Mouse (Mus musculus): Measurements from ENCODE around the gene Dlg2. TPM values are rescaled to one million over a fixed set of nuclear protein-coding genes. Genes with fewer than 3 reads are reported as not detected.

Gene Dlg2
- polyA plus RNA-seq, 1 experiment from 2014 or later: 3.8 TPM

- no peak for DNase-seq (ENCODE audit: low spot score)
- H3K4me1 ChIP-seq: no peaks in the 10 kb centered on the region
- no peak overlapping the region for H3K4me3 ChIP-seq
- H3K36me3 ChIP-seq: no peaks in the 10 kb centered on the region
- no peaks in the 10 kb centered on the region for H3K27me3 ChIP-seq (ENCODE audit: insufficient read depth, poor library complexity, severe bottlenecking)
- H3K27ac ChIP-seq: no peak overlapping the region
- H3K9me3 ChIP-seq: no peaks in the 10 kb centered on the region
Measured at GRCm38 (mm10) chr7:92320181-92320580, 1843.7 kb downstream of the Dlg2 start.

GRCm38 (mm10) chr7:92321786-92322185, 1845.3 kb downstream of the Dlg2 start:
- no peaks in the 10 kb centered on the region for H3K27me3 ChIP-seq (ENCODE audit: insufficient read depth, poor library complexity, severe bottlenecking)
- H3K9me3 ChIP-seq: no peaks in the 10 kb centered on the region
- no peaks in the 10 kb centered on the region for H3K4me1 ChIP-seq
- no peak overlapping the region for H3K4me3 ChIP-seq
- H3K27ac ChIP-seq: no peak overlapping the region
- no peaks in the 10 kb centered on the region for H3K36me3 ChIP-seq
- WGBS: 73% methylated on average over 2 of the region's 2 CpGs
- no peak for DNase-seq (ENCODE audit: low spot score)

- H3K4me3 ChIP-seq: no peak overlapping the region
- no peaks in the 10 kb centered on the region for H3K36me3 ChIP-seq
- WGBS: 80% methylated on average over 13 of the region's 13 CpGs
- H3K27ac ChIP-seq: no peak overlapping the region
- no peak for DNase-seq (ENCODE audit: low spot score)
- no peaks in the 10 kb centered on the region for H3K27me3 ChIP-seq (ENCODE audit: insufficient read depth, poor library complexity, severe bottlenecking)
- H3K9me3 ChIP-seq: no peaks in the 10 kb centered on the region
- H3K4me1 ChIP-seq: no peaks in the 10 kb centered on the region
Measured at GRCm38 (mm10) chr7:92322342-92323069, 1846.0 kb downstream of the Dlg2 start.

GRCm38 (mm10) chr7:92323710-92324109, 1847.2 kb downstream of the Dlg2 start:
- Histone ChIP-seq H3K36me3 (no peaks in the 10 kb centered on the region), H3K27ac (no peak overlapping the region), H3K4me3 (no peak overlapping the region), H3K27me3 (ENCODE audit: insufficient read depth, poor library complexity, severe bottlenecking) (no peaks in the 10 kb centered on the region), H3K4me1 (no peaks in the 10 kb centered on the region), H3K9me3 (no peaks in the 10 kb centered on the region)
- DNase-seq (ENCODE audit: low spot score): no peak
- 35% methylated on average over 4 of the region's 4 CpGs for WGBS

- WGBS: 58% methylated on average over 2 of the region's 2 CpGs
- Histone ChIP-seq H3K4me1 (no peaks in the 10 kb centered on the region), H3K9me3 (no peaks in the 10 kb centered on the region), H3K36me3 (no peaks in the 10 kb centered on the region), H3K27ac (no peak overlapping the region), H3K4me3 (no peak overlapping the region), H3K27me3 (ENCODE audit: insufficient read depth, poor library complexity, severe bottlenecking) (no peaks in the 10 kb centered on the region)
- no peak for DNase-seq (ENCODE audit: low spot score)
Measured at GRCm38 (mm10) chr7:92327343-92327896, 1850.9 kb downstream of the Dlg2 start.

GRCm38 (mm10) chr7:92333220-92333898, 1856.9 kb downstream of the Dlg2 start:
- Histone ChIP-seq H3K27ac (no peak overlapping the region), H3K36me3 (no peaks in the 10 kb centered on the region), H3K4me1 (no peaks in the 10 kb centered on the region), H3K27me3 (ENCODE audit: insufficient read depth, poor library complexity, severe bottlenecking) (no peaks in the 10 kb centered on the region), H3K4me3 (no peak overlapping the region), H3K9me3 (no peaks in the 10 kb centered on the region)
- no peak for DNase-seq (ENCODE audit: low spot score)
- WGBS: 87% methylated on average over 5 of the region's 5 CpGs

GRCm38 (mm10) chr7:92356542-92356941, 1880.1 kb downstream of the Dlg2 start:
- WGBS: 69% methylated on average over 3 of the region's 3 CpGs
- Histone ChIP-seq H3K4me1 (no peaks in the 10 kb centered on the region), H3K4me3 (no peak overlapping the region), H3K36me3 (no peaks in the 10 kb centered on the region), H3K9me3 (no peaks in the 10 kb centered on the region), H3K27me3 (ENCODE audit: insufficient read depth, poor library complexity, severe bottlenecking) (no peaks in the 10 kb centered on the region), H3K27ac (no peak overlapping the region)
- no peak for DNase-seq (ENCODE audit: low spot score)

- no peaks in the 10 kb centered on the region for H3K27me3 ChIP-seq (ENCODE audit: insufficient read depth, poor library complexity, severe bottlenecking)
- H3K36me3 ChIP-seq: no peaks in the 10 kb centered on the region
- no peaks in the 10 kb centered on the region for H3K9me3 ChIP-seq
- H3K4me3 ChIP-seq: no peak overlapping the region
- no peaks in the 10 kb centered on the region for H3K4me1 ChIP-seq
- H3K27ac ChIP-seq: no peak overlapping the region
- 68% methylated on average over 3 of the region's 3 CpGs for WGBS
- DNase-seq (ENCODE audit: low spot score): no peak
Measured at GRCm38 (mm10) chr7:92363386-92363785, 1886.9 kb downstream of the Dlg2 start.

- H3K27ac ChIP-seq: no peak overlapping the region
- H3K4me3 ChIP-seq: no peak overlapping the region
- H3K36me3 ChIP-seq: no peaks in the 10 kb centered on the region
- H3K9me3 ChIP-seq: no peaks in the 10 kb centered on the region
- 85% methylated on average over 4 of the region's 4 CpGs for WGBS
- DNase-seq (ENCODE audit: low spot score): no peak
- H3K27me3 ChIP-seq (ENCODE audit: insufficient read depth, poor library complexity, severe bottlenecking): no peaks in the 10 kb centered on the region
- no peaks in the 10 kb centered on the region for H3K4me1 ChIP-seq
Measured at GRCm38 (mm10) chr7:92363800-92364199, 1887.3 kb downstream of the Dlg2 start.

GRCm38 (mm10) chr7:92367111-92367510, 1890.6 kb downstream of the Dlg2 start:
- DNase-seq (ENCODE audit: low spot score): no peak
- H3K4me3 ChIP-seq: no peak overlapping the region
- no peaks in the 10 kb centered on the region for H3K4me1 ChIP-seq
- H3K27ac ChIP-seq: no peak overlapping the region
- no peaks in the 10 kb centered on the region for H3K27me3 ChIP-seq (ENCODE audit: insufficient read depth, poor library complexity, severe bottlenecking)
- WGBS: 84% methylated on average over 1 of the region's 1 CpGs
- no peaks in the 10 kb centered on the region for H3K36me3 ChIP-seq
- no peaks in the 10 kb centered on the region for H3K9me3 ChIP-seq

- Histone ChIP-seq H3K36me3 (no peaks in the 10 kb centered on the region), H3K27me3 (ENCODE audit: insufficient read depth, poor library complexity, severe bottlenecking) (no peaks in the 10 kb centered on the region), H3K9me3 (no peaks in the 10 kb centered on the region), H3K27ac (no peak overlapping the region), H3K4me3 (no peak overlapping the region), H3K4me1 (no peaks in the 10 kb centered on the region)
- no peak for DNase-seq (ENCODE audit: low spot score)
Measured at GRCm38 (mm10) chr7:92370521-92370920, 1894.0 kb downstream of the Dlg2 start.

GRCm38 (mm10) chr7:92371638-92372037, 1895.2 kb downstream of the Dlg2 start:
- 69% methylated on average over 4 of the region's 4 CpGs for WGBS
- DNase-seq (ENCODE audit: low spot score): no peak
- Histone ChIP-seq H3K27ac (no peak overlapping the region), H3K4me3 (no peak overlapping the region), H3K4me1 (no peaks in the 10 kb centered on the region), H3K27me3 (ENCODE audit: insufficient read depth, poor library complexity, severe bottlenecking) (no peaks in the 10 kb centered on the region), H3K36me3 (no peaks in the 10 kb centered on the region), H3K9me3 (no peaks in the 10 kb centered on the region)

GRCm38 (mm10) chr7:92373863-92374357, 1897.4 kb downstream of the Dlg2 start:
- 87% methylated on average over 5 of the region's 5 CpGs for WGBS
- Histone ChIP-seq H3K27me3 (ENCODE audit: insufficient read depth, poor library complexity, severe bottlenecking) (no peaks in the 10 kb centered on the region), H3K4me1 (no peaks in the 10 kb centered on the region), H3K4me3 (no peak overlapping the region), H3K27ac (no peak overlapping the region), H3K36me3 (no peaks in the 10 kb centered on the region), H3K9me3 (no peaks in the 10 kb centered on the region)
- DNase-seq (ENCODE audit: low spot score): no peak
